Mouse (Mus musculus): Measurements from ENCODE around the gene Gm2007.
"Not testable (repeated sequence)": the region's sequence is repeated elsewhere in the genome, so short reads cannot be mapped to it uniquely, and the experiment has no call there.

GRCm38 (mm10) chr2:175703546-175703945 is 37.8 kb upstream of the Gm2007 start, which contains the start of gene Zfp969:
- not testable (repeated sequence) for TF ChIP-seq CTCF (IDR thresholded peaks at IDR 0.05; ENCODE audit: low read depth, low read length); POLR2A (IDR thresholded peaks at IDR 0.05; ENCODE audit: borderline replicate concordance, low read depth, low read length)
